Mouse (Mus musculus) right cerebral cortex, postnatal 36 days (tissue): ENCODE results near the gene Lgals1.

ENCODE experiments used
- DNase-seq, 2 experiments: peaks; one replicate each; pipeline ENCODE4 v3.0.0; 2022; ENCODE audit warnings: low spot score in 2 of 2, mixed read lengths in 1 of 2

Gene Lgals1

GRCm38 (mm10) chr15:78908982-78909381 lies 17.5 kb upstream of the Lgals1 start:
- no peak for DNase-seq

- no peak for DNase-seq
Observed at GRCm38 (mm10) chr15:78912040-78912439, 14.5 kb upstream of the Lgals1 start.

- DNase-seq = peak; percentile 97 to 98
Observed at GRCm38 (mm10) chr15:78913632-78914090, 12.9 kb upstream of the Lgals1 start, which contains the start of gene Pdxp. TSS of gene Pdxp (plus strand) at chr15:78913919.

- DNase-seq = peak; percentile 39 to 42
Observed at GRCm38 (mm10) chr15:78914091-78914822, 12.3 kb upstream of the Lgals1 start.

GRCm38 (mm10) chr15:78914823-78915659 lies 11.5 kb upstream of the Lgals1 start:
- DNase-seq = no peak

GRCm38 (mm10) chr15:78915660-78916017 lies 10.9 kb upstream of the Lgals1 start:
- DNase-seq = peak; percentile 64 to 78

GRCm38 (mm10) chr15:78916052-78916826 lies 10.3 kb upstream of the Lgals1 start:
- peak in 1 of 2 experiments; percentile 45 for DNase-seq

GRCm38 (mm10) chr15:78918126-78918525 lies 8.4 kb upstream of the Lgals1 start:
- no peak for DNase-seq

GRCm38 (mm10) chr15:78919914-78920313 lies 6.6 kb upstream of the Lgals1 start:
- no peak for DNase-seq

GRCm38 (mm10) chr15:78922700-78923099 lies 3.8 kb upstream of the Lgals1 start:
- DNase-seq = no peak

GRCm38 (mm10) chr15:78923585-78923984 lies 2.9 kb upstream of the Lgals1 start:
- DNase-seq = no peak

GRCm38 (mm10) chr15:78925129-78925528 lies 1.4 kb upstream of the Lgals1 start:
- DNase-seq = no peak

- no peak for DNase-seq
Observed at GRCm38 (mm10) chr15:78927021-78927787, 679 bp downstream of the Lgals1 start.

GRCm38 (mm10) chr15:78927788-78928457 lies 1.4 kb downstream of the Lgals1 start:
- peak in 1 of 2 experiments; percentile 44 for DNase-seq

- no peak for DNase-seq
Observed at GRCm38 (mm10) chr15:78928539-78928938, 2.0 kb downstream of the Lgals1 start.

- no peak for DNase-seq
Observed at GRCm38 (mm10) chr15:78930192-78930706, 3.7 kb downstream of the Lgals1 start.

GRCm38 (mm10) chr15:78930801-78931426 lies 4.4 kb downstream of the Lgals1 start:
- no peak for DNase-seq

- DNase-seq = no peak
Observed at GRCm38 (mm10) chr15:78931577-78931976, 5.1 kb downstream of the Lgals1 start.

- peak; percentile 82 for DNase-seq
Observed at GRCm38 (mm10) chr15:78934784-78935320, 8.3 kb downstream of the Lgals1 start, which contains the start of gene Nol12. TSS of gene Nol12 (plus strand) at chr15:78934933.
